Mouse (Mus musculus) embryonic facial prominence, embryonic 10.5 days (tissue): Measurements from ENCODE around the gene Myo1g. TPM values are rescaled to one million over a fixed set of nuclear protein-coding genes. Genes with fewer than 3 reads are reported as not detected.

Experiments used
- microRNA-seq: library from miRNA; unstranded; fragments of <30 nt; microRNA quantifications from one replicate; pipeline ENCODE4, GENCODE M21; 2017
- polyA plus RNA-seq: library from polyadenylated mRNA; unstranded; fragments of >200 nt; fragmentation: Nextera tagmentation; extraction: Ambion mirVana; gene quantifications from 2 replicates; pipeline ENCODE4 v1.2.1, GENCODE M21; 2016

The Myo1g gene
- polyA plus RNA-seq, 1 experiment from 2014 or later, result 0.75 TPM

Small RNA genes within 50 kb of the gene (microRNA-seq; reads per million reads assigned to microRNA genes)
- gene Gm22123, result not detected

Other genes starting within 250 kb of the Myo1g start
- 118 and 123 TPM in 2 replicates for gene Tmed4, start 246.1 kb downstream of the Myo1g start, polyA plus RNA-seq
- 108 and 114 TPM in 2 replicates for gene Ogdh, start 229.3 kb downstream of the Myo1g start, polyA plus RNA-seq
- gene Zmiz2, start 131.9 kb downstream of the Myo1g start, polyA plus RNA-seq, result 13.1 and 13.6 TPM in 2 replicates
- 6,156 and 6,219 TPM in 2 replicates for gene Ppia, start 105.5 kb downstream of the Myo1g start, polyA plus RNA-seq
- gene H2afv, start 76.5 kb downstream of the Myo1g start, polyA plus RNA-seq, result 746 and 786 TPM in 2 replicates
- 17.5 and 17.7 TPM in 2 replicates for gene Purb, start 45.0 kb downstream of the Myo1g start, polyA plus RNA-seq
- 109 and 114 TPM in 2 replicates for gene Ccm2, start 25.9 kb upstream of the Myo1g start, polyA plus RNA-seq
- gene Nacad, start 85.1 kb upstream of the Myo1g start, polyA plus RNA-seq, result 9.8 and 10.5 TPM in 2 replicates
- 66.9 and 74.2 TPM in 2 replicates for gene Tbrg4, start 105.1 kb upstream of the Myo1g start, polyA plus RNA-seq
- gene Wap, start 117.7 kb upstream of the Myo1g start, polyA plus RNA-seq, result not detected in 2 replicates
- 5.0 and 5.1 TPM in 2 replicates for gene Ramp3, start 137.6 kb upstream of the Myo1g start, polyA plus RNA-seq